Mouse (Mus musculus) embryonic facial prominence, embryonic 11.5 days (tissue): Measurements from ENCODE around the gene Kcnh6. TPM values are rescaled to one million over a fixed set of nuclear protein-coding genes. Genes with fewer than 3 reads are reported as not detected.
A peak's percentile ranks its signal among the peaks of the same experiment; 100 is the strongest.

Experiments
- ATAC-seq: fragments of 200-750 bp; cut with Nextera tagmentation; replicated peaks from 2 replicates; pipeline ENCODE4 v1.8.0; 2017; ENCODE audit warnings: low read depth; ENCODE audit not compliant: insufficient number of reproducible peaks, low FRiP score, low TSS enrichment
- DNase-seq: peaks from one replicate; pipeline ENCODE4 v3.0.0-alpha.2; 2015; ENCODE audit warnings: low spot score
- H3K27ac ChIP-seq: fragments of 300-500 bp; sonication (generic); replicated peaks from 2 replicates; pipeline ENCODE4 v1.5.1; 2014; ENCODE audit warnings: mild to moderate bottlenecking, low read depth, low read length, control low read depth
- H3K27me3 ChIP-seq: fragments of 300-500 bp; sonication (generic); 2 replicates; pipeline ENCODE4 v1.6.1; 2014; ENCODE audit warnings: mild to moderate bottlenecking, low read length, moderate library complexity, mixed read lengths; ENCODE audit not compliant: control insufficient read depth, insufficient read depth
- H3K36me3 ChIP-seq: fragments of 300-500 bp; sonication (generic); replicated peaks from 2 replicates; pipeline ENCODE4 v1.6.1; 2014; ENCODE audit warnings: low read depth, mild to moderate bottlenecking, low read length, moderate library complexity, mixed read lengths; ENCODE audit not compliant: control insufficient read depth, insufficient read depth
- H3K4me1 ChIP-seq: fragments of 300-500 bp; sonication (generic); 2 replicates; pipeline ENCODE4 v1.6.1; 2014; ENCODE audit warnings: low read length, mixed read lengths; ENCODE audit not compliant: control insufficient read depth, insufficient read depth
- H3K4me2 ChIP-seq: fragments of 300-500 bp; sonication (generic); 2 replicates; pipeline ENCODE4 v1.6.1; 2014; ENCODE audit warnings: low read depth, mild to moderate bottlenecking, control low read depth, low read length, moderate library complexity
- H3K4me3 ChIP-seq: fragments of 300-500 bp; sonication (generic); 2 replicates; pipeline ENCODE4 v1.5.1; 2014; ENCODE audit warnings: low read depth, low read length, control low read depth
- H3K9ac ChIP-seq: fragments of 300-500 bp; sonication (generic); replicated peaks from 2 replicates; pipeline ENCODE4 v1.6.1; 2014; ENCODE audit warnings: mild to moderate bottlenecking, control low read depth, low read length
- H3K9me3 ChIP-seq: fragments of 300-500 bp; sonication (generic); replicated peaks from 2 replicates; pipeline ENCODE4 v1.6.1; 2016; ENCODE audit warnings: mild to moderate bottlenecking, low read length, inconsistent platforms, mixed read lengths; ENCODE audit not compliant: control insufficient read depth
- WGBS: fragments of 180-500 bp; shearing (Covaris S2); extraction: QIAGEN DNeasy Blood & Tissue Kit; methylation state at CpG from one replicate; pipeline ENCODE4 v1.1.7; 2014; 5-methylcytosine and 5-hydroxymethylcytosine counted together
- polyA plus RNA-seq: library from polyadenylated mRNA; unstranded; fragments of >200 nt; fragmentation: Nextera tagmentation; extraction: Ambion mirVana; gene quantifications from 2 replicates; pipeline ENCODE4 v1.2.1, GENCODE M21; 2014

Gene Kcnh6
- 0.32 and 0.33 TPM in 2 replicates for polyA plus RNA-seq

- H3K27me3 ChIP-seq, result no peaks in the 10 kb centered on the region
- peak within 1 kb of the TSS; percentile 28; the same call in 1 of the 2 replicates for H3K4me2 ChIP-seq
- DNase-seq (peak; percentile 86), ATAC-seq (0 out of 2 replicates have a peak, but pooled peaks have one; percentile 38)
- no peak within 1 kb of the TSS for H3K27ac ChIP-seq
- no peak within 1 kb of the TSS for H3K9ac ChIP-seq
- no peaks in the 10 kb centered on the region for H3K9me3 ChIP-seq
- H3K36me3 ChIP-seq, result no peaks in the 10 kb centered on the region
- under 1% methylated on average over 25 of the region's 25 CpGs for WGBS
- no peaks in the 10 kb centered on the region for H3K4me1 ChIP-seq
- H3K4me3 ChIP-seq, result no peak within 1 kb of the TSS
These were observed at the start of gene Kcnh6 for GRCm38 (mm10) chr11:106007821-106008220. Kcnh6 (plus strand) TSS chr11:106008124.

- DNase-seq (no peak), ATAC-seq (no peak)
- Histone ChIP-seq H3K9me3 (no peaks in the 10 kb centered on the region), H3K27ac (no peak overlapping the region), H3K4me1 (no peaks in the 10 kb centered on the region), H3K27me3 (no peaks in the 10 kb centered on the region), H3K4me3 (no peak overlapping the region), H3K4me2 (no peak overlapping the region), H3K9ac (no peak overlapping the region), H3K36me3 (no peaks in the 10 kb centered on the region)
- WGBS, result 61% methylated on average over 1 of the region's 1 CpGs
These were observed 49.4 kb upstream of the Kcnh6 start for GRCm38 (mm10) chr11:105958566-105958965.

- H3K4me2 ChIP-seq, result no peak overlapping the region
- WGBS, result 55% methylated on average over 17 of the region's 17 CpGs
- H3K4me3 ChIP-seq, result no peak overlapping the region
- no peaks in the 10 kb centered on the region for H3K36me3 ChIP-seq
- no peaks in the 10 kb centered on the region for H3K4me1 ChIP-seq
- H3K27ac ChIP-seq, result no peak overlapping the region
- H3K9me3 ChIP-seq, result no peaks in the 10 kb centered on the region
- H3K9ac ChIP-seq, result no peak overlapping the region
- DNase-seq (no peak), ATAC-seq (no peak)
- H3K27me3 ChIP-seq, result no peaks in the 10 kb centered on the region
These were observed 48.6 kb upstream of the Kcnh6 start for GRCm38 (mm10) chr11:105959355-105959754.

GRCm38 (mm10) chr11:105964691-105965090 is 43.2 kb upstream of the Kcnh6 start:
- 62% methylated on average over 5 of the region's 5 CpGs for WGBS

GRCm38 (mm10) chr11:105966288-105966687 is 41.6 kb upstream of the Kcnh6 start:
- H3K4me1 ChIP-seq, result peaks cover 4% of the 10 kb centered on the region; the same call in 1 of the 2 replicates
- no peak overlapping the region for H3K4me3 ChIP-seq
- no peaks in the 10 kb centered on the region for H3K9me3 ChIP-seq
- H3K9ac ChIP-seq, result no peak overlapping the region
- ATAC-seq (no peak), DNase-seq (no peak)
- H3K27ac ChIP-seq, result no peak overlapping the region
- H3K4me2 ChIP-seq, result no peak overlapping the region
- H3K36me3 ChIP-seq, result no peaks in the 10 kb centered on the region
- peaks cover 25% of the 10 kb centered on the region for H3K27me3 ChIP-seq
- WGBS, result 73% methylated on average over 4 of the region's 4 CpGs

More at GRCm38 (mm10) chr11:105964691-105965090, 43.2 kb upstream of the Kcnh6 start:
- DNase-seq, result no peak
- Histone ChIP-seq H3K36me3 (no peaks in the 10 kb centered on the region), H3K27ac (no peak overlapping the region), H3K4me3 (no peak overlapping the region), H3K27me3 (peaks cover 25% of the 10 kb centered on the region), H3K4me1 (peaks cover 4% of the 10 kb centered on the region; the same call in 1 of the 2 replicates), H3K9me3 (no peaks in the 10 kb centered on the region), H3K4me2 (no peak overlapping the region), H3K9ac (no peak overlapping the region)
- ATAC-seq, result no peak

- under 1% methylated on average over 64 of the region's 76 CpGs for WGBS
- Histone ChIP-seq H3K36me3 (no peaks in the 10 kb centered on the region), H3K4me2 (peak within 1 kb of the TSS; percentile 98), H3K4me1 (peaks cover 4% of the 10 kb centered on the region; the same call in 1 of the 2 replicates), H3K9me3 (no peaks in the 10 kb centered on the region), H3K27ac (no peak within 1 kb of the TSS), H3K9ac (peak within 1 kb of the TSS; percentile 42), H3K4me3 (peak within 1 kb of the TSS; percentile 56), H3K27me3 (peaks cover 25% of the 10 kb centered on the region)
- peak; percentile 34 for DNase-seq
- peak; percentile 74 for ATAC-seq
These were observed 40.0 kb upstream of the Kcnh6 start, which contains the start of gene Ace for GRCm38 (mm10) chr11:105967741-105968574. Ace (plus strand) TSS chr11:105967945.

- Histone ChIP-seq H3K4me2 (no peak overlapping the region), H3K4me3 (no peak overlapping the region), H3K4me1 (peaks cover 4% of the 10 kb centered on the region; the same call in 1 of the 2 replicates), H3K36me3 (no peaks in the 10 kb centered on the region), H3K27ac (no peak overlapping the region), H3K9me3 (no peaks in the 10 kb centered on the region), H3K27me3 (peaks cover 25% of the 10 kb centered on the region), H3K9ac (no peak overlapping the region)
- WGBS, result 41% methylated on average over 10 of the region's 10 CpGs
- ATAC-seq, result no peak
- no peak for DNase-seq
These were observed 39.0 kb upstream of the Kcnh6 start for GRCm38 (mm10) chr11:105968948-105969347.

- H3K4me2 ChIP-seq, result no peak overlapping the region
- peaks cover 4% of the 10 kb centered on the region; the same call in 1 of the 2 replicates for H3K4me1 ChIP-seq
- peak; percentile 10 for DNase-seq
- peaks cover 25% of the 10 kb centered on the region for H3K27me3 ChIP-seq
- no peak overlapping the region for H3K4me3 ChIP-seq
- no peak overlapping the region for H3K27ac ChIP-seq
- no peaks in the 10 kb centered on the region for H3K36me3 ChIP-seq
- H3K9me3 ChIP-seq, result no peaks in the 10 kb centered on the region
- WGBS, result 70% methylated on average over 1 of the region's 1 CpGs
- ATAC-seq, result no peak
- no peak overlapping the region for H3K9ac ChIP-seq
These were observed 38.4 kb upstream of the Kcnh6 start for GRCm38 (mm10) chr11:105969516-105969915.
